Mouse (Mus musculus) bone marrow macrophage, adult 2 months (primary cell): ENCODE measurements around the gene Zfp747.

ENCODE experiments used
- CTCF ChIP-seq: IDR thresholded peaks from 2 replicates; pipeline ENCODE4 v1.5.1; 2012; ENCODE audit warnings: low read depth, mild to moderate bottlenecking, low read length, moderate library complexity
- POLR2A ChIP-seq: IDR thresholded peaks from 2 replicates; pipeline ENCODE4 v1.6.1; 2012; ENCODE audit warnings: mild to moderate bottlenecking, low read depth, low read length, borderline replicate concordance

GRCm38 (mm10) chr7:127342332-127342731 is 33.5 kb downstream of the Zfp747 start:
- TF ChIP-seq CTCF (no peak), POLR2A (no peak)
